19 mouse cellular contexts compared by ENCODE assay signal in the genomic region with DNA sequence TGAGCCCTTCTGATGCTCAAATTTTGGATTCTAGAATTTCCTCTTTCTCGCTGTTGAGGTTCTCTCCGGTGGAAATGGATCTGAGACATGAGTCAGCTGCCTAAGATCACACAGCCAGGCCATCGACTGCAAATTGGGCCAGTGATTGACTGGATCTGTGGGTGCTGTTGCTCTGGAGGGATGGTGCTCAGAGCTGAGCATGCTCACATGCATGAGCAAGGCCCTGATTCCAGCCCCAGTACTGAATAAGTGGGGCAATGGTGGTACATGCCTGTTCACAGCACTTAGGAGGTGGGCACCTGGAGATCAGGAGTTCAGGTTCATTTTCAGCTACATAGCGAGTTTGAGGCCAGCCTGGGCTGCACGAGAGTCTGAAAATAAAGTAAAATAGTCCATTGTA. TPM values are rescaled to one million over a fixed set of nuclear protein-coding genes. Genes with fewer than 3 reads are reported as not detected.
A peak's percentile ranks its signal among the peaks of the same experiment; 100 is the strongest.
DNase-seq lines count a peak whose midpoint lies in the region; ATAC-seq and TF ChIP-seq lines count a peak whose summit lies in the region.
"Had no signal": no experiment of that assay in that cellular context is flagged by ENCODE, and none has a peak within 500 bp of the region (broad histone marks: within the 10 kb centered on the region; RNA-seq: fewer than 3 reads in every experiment).

No protein-coding gene starts in this region.

- peak overlapping the region; percentile 58; the same call in 1 of the 2 replicates for H3K27ac ChIP-seq in forebrain, embryonic 10.5 days
- H3K27ac ChIP-seq in forebrain, postnatal 0 days (ENCODE audit: low read depth, low read length): no peak overlapping the region
- no peak overlapping the region for H3K27ac ChIP-seq in liver, embryonic 12.5 days
- H3K27ac ChIP-seq in liver, postnatal 0 days (ENCODE audit: low read depth): no peak overlapping the region
- no peak overlapping the region; the same call in 1 of the 2 replicates for H3K27ac ChIP-seq in neural tube, embryonic 14.5 days (ENCODE audit: low read depth, low read length)
- H3K27ac ChIP-seq: heart, embryonic 10.5 days; limb, embryonic 12.5 days had no signal

- no peak for DNase-seq in forebrain, embryonic 10.5 days (ENCODE audit: extremely low spot score, low spot score)
- no peak for DNase-seq in forebrain, postnatal 0 days
- DNase-seq in liver: peak; percentile 2
- peak; percentile 6 for DNase-seq in liver, postnatal 0 days
- no peak for DNase-seq in thymus, postnatal 0 days (ENCODE audit: low spot score)
- no peak for DNase-seq in heart, postnatal 10 days
- DNase-seq: kidney, adult 18-20 months; kidney, postnatal 14 days; lung, adult 18-20 months had no signal

- ATAC-seq in forebrain, postnatal 0 days: no peak
- ATAC-seq in liver, embryonic 12.5 days: no peak
- no peak for ATAC-seq in liver, postnatal 0 days
- ATAC-seq in neural tube, embryonic 14.5 days (ENCODE audit: low read depth): no peak
- ATAC-seq: activated CD4-positive, CD25-positive, alpha-beta regulatory T cell, adult 4 months had no signal

- no peak overlapping the region for H3K9ac ChIP-seq in forebrain, postnatal 0 days
- H3K9ac ChIP-seq in liver, embryonic 12.5 days: no peak overlapping the region
- no peak overlapping the region for H3K9ac ChIP-seq in liver, postnatal 0 days (replicated peaks)
- H3K9ac ChIP-seq in neural tube, embryonic 14.5 days (replicated peaks; ENCODE audit: low read depth, low read length): peak overlapping the region; percentile 21; the same call in 1 of the 2 replicates
- H3K9ac ChIP-seq: limb, embryonic 12.5 days had no signal

- no peak overlapping the region for H3K4me2 ChIP-seq in forebrain, postnatal 0 days (ENCODE audit: low read depth)
- H3K4me2 ChIP-seq in liver, embryonic 12.5 days: no peak overlapping the region
- H3K4me2 ChIP-seq in liver, postnatal 0 days (ENCODE audit: low read depth, low read length): no peak overlapping the region
- H3K4me2 ChIP-seq in neural tube, embryonic 14.5 days (ENCODE audit: low read depth, low read length): no peak overlapping the region
- H3K4me2 ChIP-seq: limb, embryonic 12.5 days had no signal

- no peaks in the 10 kb centered on the region for H3K27me3 ChIP-seq in forebrain, embryonic 10.5 days (ENCODE audit: poor library complexity, severe bottlenecking)
- H3K27me3 ChIP-seq in forebrain, postnatal 0 days (ENCODE audit: insufficient read depth, low read length): no peaks in the 10 kb centered on the region
- H3K27me3 ChIP-seq in liver, embryonic 12.5 days (replicated peaks): peaks cover 11% of the 10 kb centered on the region; the same call in 1 of the 2 replicates
- no peaks in the 10 kb centered on the region for H3K27me3 ChIP-seq in liver, postnatal 0 days (ENCODE audit: insufficient read depth, low read length)
- no peaks in the 10 kb centered on the region for H3K27me3 ChIP-seq in neural tube, embryonic 14.5 days (ENCODE audit: control insufficient read depth, insufficient read depth, low read length)
- H3K27me3 ChIP-seq: limb, embryonic 12.5 days had no signal

- H3K9me3 ChIP-seq in forebrain, embryonic 10.5 days: no peaks in the 10 kb centered on the region
- H3K9me3 ChIP-seq in forebrain, postnatal 0 days (ENCODE audit: low read length): no peaks in the 10 kb centered on the region
- no peaks in the 10 kb centered on the region for H3K9me3 ChIP-seq in liver, embryonic 12.5 days (replicated peaks)
- no peaks in the 10 kb centered on the region for H3K9me3 ChIP-seq in liver, postnatal 0 days (ENCODE audit: low read length)
- no peaks in the 10 kb centered on the region for H3K9me3 ChIP-seq in neural tube, embryonic 14.5 days (ENCODE audit: control insufficient read depth, low read length)
- H3K9me3 ChIP-seq: heart, embryonic 10.5 days; limb, embryonic 12.5 days had no signal

- intact Hi-C loops in heart, postnatal 10 days (cut with DNase I): no loop called here

- TF ChIP-seq CTCF in forebrain, postnatal 0 days (IDR thresholded peaks at IDR 0.05; ENCODE audit: low read depth): no peak
- TF ChIP-seq CTCF in liver, postnatal 0 days (IDR thresholded peaks at IDR 0.05; ENCODE audit: low read depth): no peak

- no peaks in the 10 kb centered on the region for H3K36me3 ChIP-seq in forebrain, embryonic 10.5 days (replicated peaks)
- H3K36me3 ChIP-seq in forebrain, postnatal 0 days (ENCODE audit: insufficient read depth): no peaks in the 10 kb centered on the region
- H3K36me3 ChIP-seq in liver, embryonic 12.5 days: no peaks in the 10 kb centered on the region
- no peaks in the 10 kb centered on the region for H3K36me3 ChIP-seq in liver, postnatal 0 days (replicated peaks; ENCODE audit: insufficient read depth, low read length)
- no peaks in the 10 kb centered on the region for H3K36me3 ChIP-seq in neural tube, embryonic 14.5 days (ENCODE audit: control insufficient read depth, insufficient read depth, low read length)
- H3K36me3 ChIP-seq: heart, embryonic 10.5 days; limb, embryonic 12.5 days had no signal

- H3K4me3 ChIP-seq in forebrain, embryonic 10.5 days: no peak overlapping the region
- H3K4me3 ChIP-seq in forebrain, postnatal 0 days (ENCODE audit: low read depth, low read length): no peak overlapping the region
- H3K4me3 ChIP-seq in liver, embryonic 12.5 days: no peak overlapping the region
- H3K4me3 ChIP-seq in liver, postnatal 0 days (ENCODE audit: low read depth, low read length): no peak overlapping the region
- H3K4me3 ChIP-seq in neural tube, embryonic 14.5 days (ENCODE audit: low read depth, low read length): no peak overlapping the region
- H3K4me3 ChIP-seq: heart, embryonic 10.5 days; limb, embryonic 12.5 days; myocyte had no signal

- peaks cover 73% of the 10 kb centered on the region for H3K4me1 ChIP-seq in forebrain, embryonic 10.5 days
- H3K4me1 ChIP-seq in forebrain, postnatal 0 days (ENCODE audit: insufficient read depth): no peaks in the 10 kb centered on the region
- peaks cover 6% of the 10 kb centered on the region; the same call in 1 of the 2 replicates for H3K4me1 ChIP-seq in liver, embryonic 12.5 days
- no peaks in the 10 kb centered on the region for H3K4me1 ChIP-seq in liver, postnatal 0 days (ENCODE audit: insufficient read depth)
- peaks cover 12% of the 10 kb centered on the region; the same call in 1 of the 2 replicates for H3K4me1 ChIP-seq in neural tube, embryonic 14.5 days (ENCODE audit: control insufficient read depth, insufficient read depth, low read length)

- WGBS in forebrain, embryonic 10.5 days: 89% methylated on average over 5 of the region's 5 CpGs
- 77% methylated on average over 5 of the region's 5 CpGs for WGBS in forebrain, postnatal 0 days
- WGBS in liver, embryonic 12.5 days (ENCODE audit: insufficient replicate concordance): 66% methylated on average over 5 of the region's 5 CpGs
- 72% methylated on average over 5 of the region's 5 CpGs for WGBS in liver, postnatal 0 days (ENCODE audit: insufficient replicate concordance)
- WGBS in neural tube, embryonic 14.5 days: 85% methylated on average over 5 of the region's 5 CpGs

- no peak for TF ChIP-seq EP300 in liver, postnatal 0 days (IDR thresholded peaks at IDR 0.05; ENCODE audit: low read depth)

RNA-seq across cellular contexts. Expression of a gene that starts 7.6 kb away (rescaled TPM):
- polyA plus RNA-seq in forebrain, embryonic 10.5 days (2016; fragmentation: Nextera tagmentation; extraction: Ambion mirVana): 1.1 and 1.3 TPM in 2 replicates
- 0.33 TPM in 1 of 2 replicates, not detected in the other for total RNA-seq in forebrain, postnatal 0 days (2014; rRNA removed)
- polyA plus RNA-seq in forebrain, postnatal 0 days (2015; fragmentation: Nextera tagmentation; extraction: Ambion mirVana): 0.29 and 0.40 TPM in 2 replicates
- polyA plus RNA-seq in liver, embryonic 12.5 days (2016; fragmentation: Nextera tagmentation; extraction: Ambion mirVana): 0.20 and 0.25 TPM in 2 replicates
- 0.08 TPM in 2 replicates for polyA plus RNA-seq in liver, postnatal 0 days (2015; fragmentation: Nextera tagmentation; extraction: Ambion mirVana)
- polyA plus RNA-seq in neural tube, embryonic 14.5 days (2014; fragmentation: Nextera tagmentation; extraction: Ambion mirVana): 1.5 and 1.9 TPM in 2 replicates
- polyA plus RNA-seq in thymus, postnatal 0 days (2015; fragmentation: Nextera tagmentation; extraction: Ambion mirVana): 0.98 and 1.7 TPM in 2 replicates
- total RNA-seq in heart, postnatal 10 days (2021): under 1 TPM in 1 of 2 experiments, not detected in 1; 0.60 TPM
- total RNA-seq: common myeloid progenitor, adult 5-6 weeks had no signal

RNA-seq across cellular contexts. Expression of a gene that starts 34.3 kb away (rescaled TPM):
- not detected in 2 replicates for polyA plus RNA-seq in forebrain, embryonic 10.5 days (2016; fragmentation: Nextera tagmentation; extraction: Ambion mirVana)
- not detected in 2 replicates for total RNA-seq in forebrain, postnatal 0 days (2014; rRNA removed)
- 0.13 and 0.16 TPM in 2 replicates for polyA plus RNA-seq in forebrain, postnatal 0 days (2015; fragmentation: Nextera tagmentation; extraction: Ambion mirVana)
- not detected in 2 replicates for polyA plus RNA-seq in liver, embryonic 12.5 days (2016; fragmentation: Nextera tagmentation; extraction: Ambion mirVana)
- not detected in 2 replicates for polyA plus RNA-seq in liver, postnatal 0 days (2015; fragmentation: Nextera tagmentation; extraction: Ambion mirVana)
- polyA plus RNA-seq in neural tube, embryonic 14.5 days (2014; fragmentation: Nextera tagmentation; extraction: Ambion mirVana): not detected in 2 replicates
- not detected in 2 replicates for polyA plus RNA-seq in thymus, postnatal 0 days (2015; fragmentation: Nextera tagmentation; extraction: Ambion mirVana)
- not detected for total RNA-seq in heart, postnatal 10 days (2021)
- total RNA-seq: common myeloid progenitor, adult 5-6 weeks; gastrocnemius, postnatal 10 days; heart, postnatal 25 days had no signal
- polyA plus RNA-seq: activated CD4-positive, CD25-positive, alpha-beta regulatory T cell, adult 4 months; embryonic facial prominence, embryonic 14.5 days; heart, embryonic 10.5 days; limb, embryonic 12.5 days; myocyte had no signal

RNA-seq across cellular contexts. Expression of a gene that starts 37.8 kb away (rescaled TPM):
- polyA plus RNA-seq in forebrain, embryonic 10.5 days (2016; fragmentation: Nextera tagmentation; extraction: Ambion mirVana): 84.0 and 85.7 TPM in 2 replicates
- 27.2 and 35.1 TPM in 2 replicates for total RNA-seq in forebrain, postnatal 0 days (2014; rRNA removed)
- polyA plus RNA-seq in forebrain, postnatal 0 days (2015; fragmentation: Nextera tagmentation; extraction: Ambion mirVana): 25.0 and 36.7 TPM in 2 replicates
- polyA plus RNA-seq in liver, embryonic 12.5 days (2016; fragmentation: Nextera tagmentation; extraction: Ambion mirVana): 58.9 and 63.6 TPM in 2 replicates
- 19.7 and 23.1 TPM in 2 replicates for polyA plus RNA-seq in liver, postnatal 0 days (2015; fragmentation: Nextera tagmentation; extraction: Ambion mirVana)
- polyA plus RNA-seq in neural tube, embryonic 14.5 days (2014; fragmentation: Nextera tagmentation; extraction: Ambion mirVana): 56.2 and 58.4 TPM in 2 replicates
- 54.7 and 74.6 TPM in 2 replicates for polyA plus RNA-seq in thymus, postnatal 0 days (2015; fragmentation: Nextera tagmentation; extraction: Ambion mirVana)
- 10 to 100 TPM; 55.7 to 56.8 TPM for total RNA-seq in heart, postnatal 10 days (2021)

RNA-seq across cellular contexts. Expression of a gene that starts 38.0 kb away (rescaled TPM):
- 160 and 172 TPM in 2 replicates for polyA plus RNA-seq in forebrain, embryonic 10.5 days (2016; fragmentation: Nextera tagmentation; extraction: Ambion mirVana)
- total RNA-seq in forebrain, postnatal 0 days (2014; rRNA removed): 56.0 and 71.7 TPM in 2 replicates
- polyA plus RNA-seq in forebrain, postnatal 0 days (2015; fragmentation: Nextera tagmentation; extraction: Ambion mirVana): 61.8 and 82.8 TPM in 2 replicates
- polyA plus RNA-seq in liver, embryonic 12.5 days (2016; fragmentation: Nextera tagmentation; extraction: Ambion mirVana): 73.6 and 79.1 TPM in 2 replicates
- polyA plus RNA-seq in liver, postnatal 0 days (2015; fragmentation: Nextera tagmentation; extraction: Ambion mirVana): 27.0 and 28.4 TPM in 2 replicates
- polyA plus RNA-seq in neural tube, embryonic 14.5 days (2014; fragmentation: Nextera tagmentation; extraction: Ambion mirVana): 80.9 and 84.8 TPM in 2 replicates
- 76.0 and 83.6 TPM in 2 replicates for polyA plus RNA-seq in thymus, postnatal 0 days (2015; fragmentation: Nextera tagmentation; extraction: Ambion mirVana)
- total RNA-seq in heart, postnatal 10 days (2021): 10 to 100 TPM; 96.8 to 97.6 TPM

Comparison
In these comparisons a context has a peak if more than half of its experiments do, and no peak if none do; other contexts are left out.
1. DNase-seq: peak in liver (single experiment) and liver, postnatal 0 days (single experiment); none in forebrain, embryonic 10.5 days (single experiment), forebrain, postnatal 0 days (single experiment), thymus, postnatal 0 days (single experiment) and heart, postnatal 10 days (0 of 2).